Mouse (Mus musculus): ENCODE results near the gene Ctsd. TPM values are rescaled to one million over a fixed set of nuclear protein-coding genes. Genes with fewer than 3 reads are reported as not detected.

The Ctsd gene
- total RNA-seq, 2 experiments from 2014 or later: 265 to 273 TPM

GRCm38 (mm10) chr7:142400750-142401142 lies 12.9 kb upstream of the Ctsd start:
- no peak for DNase-seq (ENCODE audit: low spot score in 2 of 2)

- DNase-seq (ENCODE audit: low spot score in 2 of 2): no peak
These were observed 12.4 kb upstream of the Ctsd start for GRCm38 (mm10) chr7:142400112-142400749.

GRCm38 (mm10) chr7:142399250-142399649 lies 11.4 kb upstream of the Ctsd start:
- no peak for DNase-seq (ENCODE audit: low spot score in 2 of 2)

- no peak for DNase-seq (ENCODE audit: low spot score in 2 of 2)
These were observed 10.2 kb upstream of the Ctsd start for GRCm38 (mm10) chr7:142398052-142398451.

GRCm38 (mm10) chr7:142396611-142397010 lies 8.8 kb upstream of the Ctsd start:
- DNase-seq (ENCODE audit: low spot score in 2 of 2): no peak

GRCm38 (mm10) chr7:142395472-142395871 lies 7.6 kb upstream of the Ctsd start:
- no peak for DNase-seq (ENCODE audit: low spot score in 2 of 2)

GRCm38 (mm10) chr7:142394261-142395190 lies 6.7 kb upstream of the Ctsd start:
- DNase-seq (ENCODE audit: low spot score in 2 of 2): no peak

GRCm38 (mm10) chr7:142393191-142393590 lies 5.4 kb upstream of the Ctsd start:
- DNase-seq (ENCODE audit: low spot score in 2 of 2): no peak

- DNase-seq (ENCODE audit: low spot score in 2 of 2): no peak
These were observed 3.8 kb upstream of the Ctsd start for GRCm38 (mm10) chr7:142391609-142392008.

GRCm38 (mm10) chr7:142391108-142391507 lies 3.3 kb upstream of the Ctsd start:
- no peak for DNase-seq (ENCODE audit: low spot score in 2 of 2)

- no peak for DNase-seq (ENCODE audit: low spot score in 2 of 2)
These were observed 2.3 kb upstream of the Ctsd start for GRCm38 (mm10) chr7:142389961-142390650.

- DNase-seq (ENCODE audit: low spot score in 2 of 2): no peak
These were observed 902 bp upstream of the Ctsd start for GRCm38 (mm10) chr7:142388740-142389139.

- DNase-seq (ENCODE audit: low spot score in 2 of 2): no peak
These were observed 360 bp upstream of the Ctsd start for GRCm38 (mm10) chr7:142388198-142388597.

GRCm38 (mm10) chr7:142386621-142387201 lies 1.1 kb downstream of the Ctsd start:
- DNase-seq (ENCODE audit: low spot score in 2 of 2): no peak

- DNase-seq (ENCODE audit: low spot score in 2 of 2): no peak
These were observed 2.0 kb downstream of the Ctsd start for GRCm38 (mm10) chr7:142385742-142386403.

- DNase-seq (ENCODE audit: low spot score in 2 of 2): no peak
These were observed 3.5 kb downstream of the Ctsd start for GRCm38 (mm10) chr7:142384306-142384705.

- no peak for DNase-seq (ENCODE audit: low spot score in 2 of 2)
These were observed 5.3 kb downstream of the Ctsd start, which contains the start of gene Gm49369 for GRCm38 (mm10) chr7:142382567-142382966. Gene Gm49369 (minus strand): TSS chr7:142382667.

- DNase-seq (ENCODE audit: low spot score in 2 of 2): no peak
These were observed 6.7 kb downstream of the Ctsd start for GRCm38 (mm10) chr7:142381175-142381574.

GRCm38 (mm10) chr7:142379186-142379585 lies 8.7 kb downstream of the Ctsd start:
- no peak for DNase-seq (ENCODE audit: low spot score in 2 of 2)

GRCm38 (mm10) chr7:142377233-142377925 lies 10.5 kb downstream of the Ctsd start:
- DNase-seq (ENCODE audit: low spot score in 2 of 2): no peak

Measured in gastrocnemius, postnatal 4 days (tissue).